Mouse (Mus musculus) thymus, postnatal 14 days (tissue): ENCODE data around the gene Ccdc6.
A peak's percentile ranks its signal among the peaks of the same experiment; 100 is the strongest.

ENCODE experiments used
- DNase-seq: peaks from one replicate; pipeline ENCODE4 v3.0.0; 2021

Gene Ccdc6

GRCm38 (mm10) chr10:70095506-70096270 is 1.2 kb upstream of the Ccdc6 start:
- DNase-seq, result no peak

- DNase-seq, result peak; percentile 74
Measured at GRCm38 (mm10) chr10:70097291-70097901, 475 bp downstream of the Ccdc6 start.

GRCm38 (mm10) chr10:70097911-70098569 is 1.1 kb downstream of the Ccdc6 start:
- DNase-seq, result peak; percentile 56

- no peak for DNase-seq
Measured at GRCm38 (mm10) chr10:70098626-70099025, 1.7 kb downstream of the Ccdc6 start.

- DNase-seq, result no peak
Measured at GRCm38 (mm10) chr10:70099052-70099451, 2.1 kb downstream of the Ccdc6 start.

GRCm38 (mm10) chr10:70102086-70102485 is 5.2 kb downstream of the Ccdc6 start:
- DNase-seq, result no peak

GRCm38 (mm10) chr10:70108016-70108415 is 11.1 kb downstream of the Ccdc6 start:
- DNase-seq, result no peak

- DNase-seq, result peak; percentile 35
Measured at GRCm38 (mm10) chr10:70109974-70110373, 13.1 kb downstream of the Ccdc6 start.

- DNase-seq, result no peak
Measured at GRCm38 (mm10) chr10:70110815-70111214, 13.9 kb downstream of the Ccdc6 start.

GRCm38 (mm10) chr10:70111643-70112042 is 14.7 kb downstream of the Ccdc6 start:
- no peak for DNase-seq

- no peak for DNase-seq
Measured at GRCm38 (mm10) chr10:70114048-70114635, 17.2 kb downstream of the Ccdc6 start.

GRCm38 (mm10) chr10:70116454-70116853 is 19.5 kb downstream of the Ccdc6 start:
- no peak for DNase-seq

- no peak for DNase-seq
Measured at GRCm38 (mm10) chr10:70119451-70119850, 22.5 kb downstream of the Ccdc6 start.

GRCm38 (mm10) chr10:70119851-70120370 is 23.0 kb downstream of the Ccdc6 start:
- peak; percentile 47 for DNase-seq

- peak; percentile 57 for DNase-seq
Measured at GRCm38 (mm10) chr10:70120671-70121405, 23.9 kb downstream of the Ccdc6 start.

- DNase-seq, result no peak
Measured at GRCm38 (mm10) chr10:70121406-70121695, 24.4 kb downstream of the Ccdc6 start.

GRCm38 (mm10) chr10:70123454-70123853 is 26.5 kb downstream of the Ccdc6 start:
- no peak for DNase-seq

- no peak for DNase-seq
Measured at GRCm38 (mm10) chr10:70125491-70125890, 28.6 kb downstream of the Ccdc6 start.

GRCm38 (mm10) chr10:70127273-70127672 is 30.4 kb downstream of the Ccdc6 start:
- no peak for DNase-seq

GRCm38 (mm10) chr10:70128408-70128807 is 31.5 kb downstream of the Ccdc6 start:
- no peak for DNase-seq

GRCm38 (mm10) chr10:70132087-70132560 is 35.2 kb downstream of the Ccdc6 start:
- no peak for DNase-seq

GRCm38 (mm10) chr10:70132714-70133113 is 35.8 kb downstream of the Ccdc6 start:
- no peak for DNase-seq

GRCm38 (mm10) chr10:70133188-70133587 is 36.3 kb downstream of the Ccdc6 start:
- DNase-seq, result no peak
